27 mouse cellular contexts compared by ENCODE assay signal in genomic region chr2:28416511-28416910, GRCm38 (mm10). TPM values are rescaled to one million over a fixed set of nuclear protein-coding genes. Genes with fewer than 3 reads are reported as not detected.
DNase-seq lines count a peak whose midpoint lies in the region; ATAC-seq and TF ChIP-seq lines count a peak whose summit lies in the region.
"Had no signal": no experiment of that assay in that cellular context is flagged by ENCODE, and none has a peak within 500 bp of the region (broad histone marks: within the 10 kb centered on the region; RNA-seq: fewer than 3 reads in every experiment).

No protein-coding gene starts in this region.

- no peak overlapping the region for H3K4me2 ChIP-seq in embryonic facial prominence, embryonic 11.5 days (ENCODE audit: low read depth, low read length)
- H3K4me2 ChIP-seq in liver, embryonic 13.5 days: no peak overlapping the region
- H3K4me2 ChIP-seq in liver, embryonic 11.5 days: no peak overlapping the region
- H3K4me2 ChIP-seq: embryonic facial prominence, embryonic 15.5 days; forebrain, embryonic 15.5 days; hindbrain, embryonic 14.5 days; liver, embryonic 15.5 days; lung, embryonic 15.5 days; midbrain, embryonic 15.5 days; neural tube, embryonic 12.5 days had no signal

- H3K36me3 ChIP-seq in embryonic facial prominence, embryonic 11.5 days (replicated peaks; ENCODE audit: control insufficient read depth, insufficient read depth, low read depth, low read length): no peaks in the 10 kb centered on the region
- no peaks in the 10 kb centered on the region for H3K36me3 ChIP-seq in embryonic facial prominence, embryonic 10.5 days (replicated peaks)
- no peaks in the 10 kb centered on the region for H3K36me3 ChIP-seq in liver, embryonic 13.5 days
- no peaks in the 10 kb centered on the region for H3K36me3 ChIP-seq in liver, embryonic 11.5 days (ENCODE audit: control insufficient read depth, insufficient read depth, low read length)
- H3K36me3 ChIP-seq in kidney, adult 2 months (ENCODE audit: control insufficient read depth, insufficient read depth, low read length): no peaks in the 10 kb centered on the region
- H3K36me3 ChIP-seq: embryonic facial prominence, embryonic 15.5 days; forebrain, embryonic 15.5 days; heart, embryonic 12.5 days; liver, embryonic 15.5 days; lung, embryonic 15.5 days; midbrain, embryonic 15.5 days; neural tube, embryonic 12.5 days had no signal

- ATAC-seq in embryonic facial prominence, embryonic 11.5 days (replicated peaks; ENCODE audit: insufficient number of reproducible peaks, low FRiP score, low TSS enrichment, low read depth): no peak
- no peak for ATAC-seq in liver, embryonic 13.5 days (ENCODE audit: low read depth)
- no peak for ATAC-seq in liver, embryonic 11.5 days (replicated peaks; ENCODE audit: low FRiP score)
- ATAC-seq: CD4-positive, CD25-positive, alpha-beta regulatory T cell, adult 4 months; forebrain, embryonic 15.5 days; inflammation-experienced regulatory T-cells, adult 6 months; midbrain, embryonic 15.5 days had no signal

- H3K4me1 ChIP-seq in embryonic facial prominence, embryonic 11.5 days (ENCODE audit: control insufficient read depth, insufficient read depth, low read length): no peaks in the 10 kb centered on the region
- peaks cover 6% of the 10 kb centered on the region; the same call in 1 of the 2 replicates for H3K4me1 ChIP-seq in embryonic facial prominence, embryonic 10.5 days
- peaks cover 10% of the 10 kb centered on the region; the same call in 1 of the 2 replicates for H3K4me1 ChIP-seq in liver, embryonic 13.5 days (replicated peaks)
- H3K4me1 ChIP-seq in liver, embryonic 11.5 days (replicated peaks; ENCODE audit: control insufficient read depth, insufficient read depth, low read length): peaks cover 2% of the 10 kb centered on the region; the same call in 1 of the 2 replicates
- H3K4me1 ChIP-seq in cerebellum, adult 2 months (ENCODE audit: control insufficient read depth, insufficient read depth, low read length): peaks cover 54% of the 10 kb centered on the region
- peaks cover 11% of the 10 kb centered on the region for H3K4me1 ChIP-seq in cortical plate, adult 2 months (ENCODE audit: control insufficient read depth, insufficient read depth, low read length)
- no peaks in the 10 kb centered on the region for H3K4me1 ChIP-seq in kidney, adult 2 months (ENCODE audit: control insufficient read depth, insufficient read depth, low read length)
- H3K4me1 ChIP-seq: megakaryocyte, embryonic 14.5 days had no signal

- peak overlapping the region; percentile 22; the same call in 1 of the 2 replicates for H3K9ac ChIP-seq in embryonic facial prominence, embryonic 11.5 days (replicated peaks; ENCODE audit: low read length)
- H3K9ac ChIP-seq in liver, embryonic 13.5 days: no peak overlapping the region
- no peak overlapping the region for H3K9ac ChIP-seq in liver, embryonic 11.5 days (ENCODE audit: low read depth, low read length)
- H3K9ac ChIP-seq: embryonic facial prominence, embryonic 15.5 days; forebrain, embryonic 15.5 days; heart, embryonic 12.5 days; hindbrain, embryonic 14.5 days; liver, embryonic 15.5 days; lung, embryonic 15.5 days; midbrain, embryonic 15.5 days; neural tube, embryonic 12.5 days had no signal

- no peak for DNase-seq in embryonic facial prominence, embryonic 11.5 days (ENCODE audit: low spot score)
- no peak for DNase-seq in embryonic facial prominence, embryonic 10.5 days (ENCODE audit: low spot score)
- DNase-seq in liver, embryonic 13.5 days: no peak
- DNase-seq in liver, embryonic 11.5 days (ENCODE audit: low spot score): no peak
- peak; percentile 60 to 75 for DNase-seq in cerebellum, adult 2 months
- no peak for DNase-seq in kidney, adult 2 months
- DNase-seq: adrenal gland, postnatal 14 days; embryo, embryonic 11 days; gastrocnemius, postnatal 10 days; heart, adult 11 months; heart, postnatal 36 days; kidney, adult 18-20 months; kidney, postnatal 10 days; layer of hippocampus, postnatal 36 days; lung, postnatal 36 days had no signal

- TF ChIP-seq CTCF in cerebellum, adult 2 months (IDR thresholded peaks at IDR 0.05; ENCODE audit: borderline replicate concordance, insufficient read depth, low read depth, low read length): no peak
- TF ChIP-seq CTCF in cortical plate, adult 2 months (IDR thresholded peaks at IDR 0.05; ENCODE audit: extremely low read depth, insufficient read depth, low read length): no peak
- no peak for TF ChIP-seq CTCF in kidney, adult 2 months (conservative IDR thresholded peaks at IDR 0.05; ENCODE audit: insufficient read depth, insufficient read length, low read depth, low read length)

- no peak for TF ChIP-seq POLR2A in cerebellum, adult 2 months (IDR thresholded peaks at IDR 0.05; ENCODE audit: borderline replicate concordance, insufficient read depth, low read length)
- TF ChIP-seq POLR2A in cortical plate, adult 2 months (IDR thresholded peaks at IDR 0.05; ENCODE audit: extremely low read depth, insufficient read depth, low read length): no peak
- TF ChIP-seq POLR2A in kidney, adult 2 months (IDR thresholded peaks at IDR 0.05; ENCODE audit: low read depth, low read length): no peak

- H3K4me3 ChIP-seq in embryonic facial prominence, embryonic 11.5 days (ENCODE audit: low read depth, low read length): no peak overlapping the region
- H3K4me3 ChIP-seq in embryonic facial prominence, embryonic 10.5 days: no peak overlapping the region
- H3K4me3 ChIP-seq in liver, embryonic 13.5 days (replicated peaks): no peak overlapping the region
- no peak overlapping the region for H3K4me3 ChIP-seq in liver, embryonic 11.5 days (ENCODE audit: low read depth, low read length)
- no peak overlapping the region for H3K4me3 ChIP-seq in cerebellum, adult 2 months (replicated peaks; ENCODE audit: insufficient read depth, low read depth, low read length)
- no peak overlapping the region for H3K4me3 ChIP-seq in cortical plate, adult 2 months (ENCODE audit: insufficient read depth, low read length)
- H3K4me3 ChIP-seq in kidney, adult 2 months (ENCODE audit: insufficient read depth, low read depth, low read length): no peak overlapping the region
- H3K4me3 ChIP-seq: embryonic facial prominence, embryonic 15.5 days; forebrain, embryonic 15.5 days; heart, embryonic 12.5 days; liver, embryonic 15.5 days; lung, embryonic 15.5 days; megakaryocyte, embryonic 14.5 days; midbrain, embryonic 15.5 days; neural tube, embryonic 12.5 days had no signal

- no peaks in the 10 kb centered on the region for H3K9me3 ChIP-seq in embryonic facial prominence, embryonic 11.5 days (replicated peaks; ENCODE audit: control insufficient read depth, low read length)
- no peaks in the 10 kb centered on the region for H3K9me3 ChIP-seq in embryonic facial prominence, embryonic 10.5 days
- H3K9me3 ChIP-seq in liver, embryonic 13.5 days (replicated peaks): no peaks in the 10 kb centered on the region
- no peaks in the 10 kb centered on the region for H3K9me3 ChIP-seq in liver, embryonic 11.5 days (ENCODE audit: control insufficient read depth, low read length)
- H3K9me3 ChIP-seq: embryonic facial prominence, embryonic 15.5 days; forebrain, embryonic 15.5 days; heart, embryonic 12.5 days; liver, embryonic 15.5 days; lung, embryonic 15.5 days; megakaryocyte, embryonic 14.5 days; midbrain, embryonic 15.5 days; neural tube, embryonic 12.5 days had no signal

- H3K27ac ChIP-seq in embryonic facial prominence, embryonic 11.5 days (replicated peaks; ENCODE audit: low read depth, low read length): no peak overlapping the region
- no peak overlapping the region; the same call in 1 of the 2 replicates for H3K27ac ChIP-seq in embryonic facial prominence, embryonic 10.5 days (replicated peaks)
- H3K27ac ChIP-seq in liver, embryonic 13.5 days: 0 out of 2 replicates have a peak overlapping the region, but pooled peaks have one; percentile 7
- no peak overlapping the region for H3K27ac ChIP-seq in liver, embryonic 11.5 days (ENCODE audit: low read depth, low read length)
- H3K27ac ChIP-seq in cerebellum, adult 2 months (ENCODE audit: insufficient read depth, low read length): peak overlapping the region; percentile 91
- H3K27ac ChIP-seq in cortical plate, adult 2 months (ENCODE audit: insufficient read depth, low read length): peak overlapping the region; percentile 40
- no peak overlapping the region for H3K27ac ChIP-seq in kidney, adult 2 months (ENCODE audit: insufficient read depth, low read depth, low read length)
- H3K27ac ChIP-seq: forebrain, embryonic 15.5 days; hindbrain, embryonic 14.5 days; liver, embryonic 15.5 days; lung, embryonic 15.5 days; midbrain, embryonic 15.5 days; neural tube, embryonic 12.5 days had no signal

- WGBS in embryonic facial prominence, embryonic 11.5 days: 90% methylated on average over 1 of the region's 1 CpGs
- WGBS in embryonic facial prominence, embryonic 10.5 days: 79% methylated on average over 1 of the region's 1 CpGs
- 67% methylated on average over 1 of the region's 1 CpGs for WGBS in liver, embryonic 13.5 days (ENCODE audit: insufficient replicate concordance)
- 82% methylated on average over 1 of the region's 1 CpGs for WGBS in liver, embryonic 11.5 days
- 23% methylated on average over 1 of the region's 1 CpGs for WGBS in cerebellum, adult 2 months
- WGBS in kidney, adult 2 months: 100% methylated on average over 1 of the region's 1 CpGs

- H3K27me3 ChIP-seq in embryonic facial prominence, embryonic 11.5 days (ENCODE audit: control insufficient read depth, insufficient read depth, low read length): no peaks in the 10 kb centered on the region
- H3K27me3 ChIP-seq in embryonic facial prominence, embryonic 10.5 days (replicated peaks; ENCODE audit: low read depth, poor library complexity, severe bottlenecking): no peaks in the 10 kb centered on the region
- no peaks in the 10 kb centered on the region for H3K27me3 ChIP-seq in liver, embryonic 13.5 days
- H3K27me3 ChIP-seq in liver, embryonic 11.5 days (replicated peaks; ENCODE audit: control insufficient read depth, insufficient read depth, low read length): no peaks in the 10 kb centered on the region
- H3K27me3 ChIP-seq in cerebellum, adult 2 months (ENCODE audit: control insufficient read depth, insufficient read depth, low read length): no peaks in the 10 kb centered on the region
- H3K27me3 ChIP-seq in kidney, adult 2 months (replicated peaks; ENCODE audit: control insufficient read depth, insufficient read depth, low read length): no peaks in the 10 kb centered on the region
- H3K27me3 ChIP-seq: embryonic facial prominence, embryonic 15.5 days; forebrain, embryonic 15.5 days; liver, embryonic 15.5 days; lung, embryonic 15.5 days; midbrain, embryonic 15.5 days; neural tube, embryonic 12.5 days had no signal

RNA-seq across cellular contexts. Expression of gene Ppp1r26, which starts 30.1 kb away (rescaled TPM):
- polyA plus RNA-seq in embryonic facial prominence, embryonic 11.5 days (2014; fragmentation: Nextera tagmentation; extraction: Ambion mirVana): 2.7 and 4.1 TPM in 2 replicates
- 5.0 and 5.3 TPM in 2 replicates for polyA plus RNA-seq in embryonic facial prominence, embryonic 10.5 days (2016; fragmentation: Nextera tagmentation; extraction: Ambion mirVana)
- polyA plus RNA-seq in liver, embryonic 13.5 days (2015; fragmentation: Nextera tagmentation; extraction: Ambion mirVana): 0.16 and 0.19 TPM in 2 replicates
- 1.3 and 1.5 TPM in 2 replicates for polyA plus RNA-seq in liver, embryonic 11.5 days (2014; fragmentation: Nextera tagmentation; extraction: Ambion mirVana)
- 11.5 and 12.4 TPM in 2 replicates for polyA plus RNA-seq in cerebellum, adult 2 months (2012; rRNA removed)
- polyA plus RNA-seq in cortical plate, adult 2 months (2012; rRNA removed): 15.3 and 15.7 TPM in 2 replicates
- 4.2 and 4.9 TPM in 2 replicates for polyA plus RNA-seq in kidney, adult 2 months (2012; rRNA removed)
- polyA plus RNA-seq: CD4-positive, CD25-positive, alpha-beta regulatory T cell, adult 4 months; inflammation-experienced regulatory T-cells, adult 6 months had no signal

RNA-seq across cellular contexts. Expression of gene 1700007K13Rik, which starts 49.6 kb away (rescaled TPM):
- 0.90 and 1.5 TPM in 2 replicates for polyA plus RNA-seq in embryonic facial prominence, embryonic 11.5 days (2014; fragmentation: Nextera tagmentation; extraction: Ambion mirVana)
- polyA plus RNA-seq in embryonic facial prominence, embryonic 10.5 days (2016; fragmentation: Nextera tagmentation; extraction: Ambion mirVana): 1.3 and 1.5 TPM in 2 replicates
- polyA plus RNA-seq in liver, embryonic 13.5 days (2015; fragmentation: Nextera tagmentation; extraction: Ambion mirVana): 0.14 TPM in 1 of 2 replicates, not detected in the other
- 0.29 TPM in 1 of 2 replicates, not detected in the other for polyA plus RNA-seq in liver, embryonic 11.5 days (2014; fragmentation: Nextera tagmentation; extraction: Ambion mirVana)
- 4.0 TPM in 2 replicates for polyA plus RNA-seq in cerebellum, adult 2 months (2012; rRNA removed)
- polyA plus RNA-seq in cortical plate, adult 2 months (2012; rRNA removed): 2.7 and 4.4 TPM in 2 replicates
- polyA plus RNA-seq in kidney, adult 2 months (2012; rRNA removed): 0.86 and 1.3 TPM in 2 replicates
- polyA plus RNA-seq: CD4-positive, CD25-positive, alpha-beta regulatory T cell, adult 4 months; liver, embryonic 15.5 days had no signal

RNA-seq across cellular contexts. Expression of gene Mrps2, which starts 51.4 kb away (rescaled TPM):
- polyA plus RNA-seq in embryonic facial prominence, embryonic 11.5 days (2014; fragmentation: Nextera tagmentation; extraction: Ambion mirVana): 68.4 and 71.4 TPM in 2 replicates
- polyA plus RNA-seq in embryonic facial prominence, embryonic 10.5 days (2016; fragmentation: Nextera tagmentation; extraction: Ambion mirVana): 68.5 and 71.9 TPM in 2 replicates
- polyA plus RNA-seq in liver, embryonic 13.5 days (2015; fragmentation: Nextera tagmentation; extraction: Ambion mirVana): 31.0 and 36.2 TPM in 2 replicates
- 68.2 and 69.3 TPM in 2 replicates for polyA plus RNA-seq in liver, embryonic 11.5 days (2014; fragmentation: Nextera tagmentation; extraction: Ambion mirVana)
- polyA plus RNA-seq in cerebellum, adult 2 months (2012; rRNA removed): 43.2 and 44.5 TPM in 2 replicates
- polyA plus RNA-seq in cortical plate, adult 2 months (2012; rRNA removed): 37.2 and 38.8 TPM in 2 replicates
- 65.7 and 72.7 TPM in 2 replicates for polyA plus RNA-seq in kidney, adult 2 months (2012; rRNA removed)

Comparison
In these comparisons a context has a peak if more than half of its experiments do, and no peak if none do; other contexts are left out.
1. H3K27ac ChIP-seq: peak in liver, embryonic 13.5 days (single experiment), cerebellum, adult 2 months (single experiment) and cortical plate, adult 2 months (single experiment); none in embryonic facial prominence, embryonic 11.5 days (single experiment), embryonic facial prominence, embryonic 10.5 days (single experiment), liver, embryonic 11.5 days (single experiment) and kidney, adult 2 months (single experiment).
2. DNase-seq: peak in cerebellum, adult 2 months (2 of 2); none in embryonic facial prominence, embryonic 11.5 days (single experiment), embryonic facial prominence, embryonic 10.5 days (single experiment), liver, embryonic 13.5 days (single experiment), liver, embryonic 11.5 days (single experiment) and kidney, adult 2 months (single experiment).